Mouse (Mus musculus): ENCODE data around the gene Eml1.

Gene Eml1

DNA sequence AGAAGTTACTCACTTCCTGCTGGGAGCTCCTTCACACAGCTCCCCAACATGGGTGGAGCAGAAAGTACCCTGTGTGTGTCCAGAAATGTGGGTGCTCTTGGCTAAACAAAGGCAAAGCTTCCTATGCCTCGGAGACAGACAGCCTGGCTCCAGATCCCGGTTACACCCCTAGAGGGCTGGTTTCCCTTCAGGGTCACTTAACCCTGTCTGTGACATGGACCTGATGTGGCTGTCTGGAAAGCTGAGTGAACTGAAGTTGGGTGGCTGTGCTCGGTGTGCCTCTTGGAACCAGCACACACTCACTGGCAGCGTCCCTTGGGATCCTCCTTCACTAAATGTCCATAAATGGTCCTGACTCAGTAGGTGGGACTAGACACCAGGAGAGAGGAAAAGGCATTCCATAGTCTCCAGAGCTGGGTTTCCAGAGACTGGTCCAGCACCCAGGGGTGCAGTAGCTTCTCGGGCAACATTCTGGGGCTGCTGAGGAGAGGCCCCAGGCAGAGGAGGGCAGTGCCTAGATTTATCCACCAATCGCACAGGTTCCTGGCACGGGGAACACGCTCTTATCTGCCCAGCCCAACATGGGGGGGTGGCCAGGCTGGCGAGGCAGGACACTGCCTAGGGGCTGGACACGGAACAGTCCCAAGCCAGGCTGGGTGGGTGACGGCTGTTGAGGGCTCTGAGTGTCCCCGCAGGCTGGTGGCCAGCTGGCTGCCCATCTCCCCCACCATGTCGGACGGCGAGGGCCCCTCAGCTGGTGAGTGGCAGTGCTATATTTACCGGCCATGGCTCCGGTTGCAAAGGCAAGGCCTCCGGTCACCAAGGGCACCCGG is at the start of gene Eml1:
Eml1 (plus strand) TSS at position 362 of the 833 bp plus-strand sequence.
- DNase-seq: no peak

DNA sequence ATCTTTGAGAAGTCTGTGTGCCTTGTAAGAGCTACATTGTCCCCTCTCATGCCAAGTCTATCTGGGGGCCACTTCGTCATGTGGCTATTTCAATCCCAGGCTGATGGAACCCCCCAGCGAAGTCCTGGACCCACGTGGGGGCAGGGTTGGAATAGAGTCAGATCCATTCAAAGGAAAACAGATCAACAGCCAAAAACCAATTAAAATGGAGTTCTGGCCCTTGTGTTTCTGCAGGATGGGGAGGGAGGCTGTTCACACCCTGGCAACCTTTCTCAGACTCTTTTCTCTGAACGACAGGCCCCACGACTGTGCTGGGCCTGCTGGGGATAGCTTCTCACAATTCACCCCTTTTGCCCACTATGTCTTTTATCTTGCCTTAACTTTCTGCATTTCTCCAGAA is 44.4 kb upstream of the Eml1 start:
- DNase-seq: no peak

DNA sequence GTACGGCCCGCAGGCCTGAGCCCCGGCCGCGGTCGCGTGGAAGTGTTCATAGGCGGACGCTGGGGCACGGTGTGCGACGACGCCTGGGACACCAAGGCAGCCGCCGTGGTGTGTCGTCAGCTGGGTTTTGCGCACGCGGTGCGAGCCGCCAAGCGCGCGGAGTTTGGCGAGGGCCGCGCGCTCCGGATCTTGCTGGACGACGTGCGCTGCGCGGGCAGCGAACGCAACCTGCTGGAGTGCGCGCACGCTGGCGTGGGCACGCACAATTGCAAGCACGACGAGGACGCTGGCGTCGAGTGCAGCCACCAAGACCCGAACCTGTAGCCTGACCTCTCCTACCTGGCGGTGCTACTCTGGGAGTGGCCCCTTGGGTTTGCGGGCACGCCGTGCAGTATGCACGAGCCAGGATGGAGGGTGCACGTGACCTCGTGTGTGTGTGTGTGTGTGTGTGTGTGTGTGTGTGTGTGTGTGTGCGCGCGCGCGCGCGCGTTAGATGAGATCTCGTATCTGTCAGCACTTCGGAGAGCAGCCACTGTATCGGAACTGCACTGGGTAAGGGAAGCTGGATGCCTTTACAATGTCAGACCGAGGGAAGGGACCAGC is 42.8 kb upstream of the Eml1 start:
- no peak for DNase-seq

DNA sequence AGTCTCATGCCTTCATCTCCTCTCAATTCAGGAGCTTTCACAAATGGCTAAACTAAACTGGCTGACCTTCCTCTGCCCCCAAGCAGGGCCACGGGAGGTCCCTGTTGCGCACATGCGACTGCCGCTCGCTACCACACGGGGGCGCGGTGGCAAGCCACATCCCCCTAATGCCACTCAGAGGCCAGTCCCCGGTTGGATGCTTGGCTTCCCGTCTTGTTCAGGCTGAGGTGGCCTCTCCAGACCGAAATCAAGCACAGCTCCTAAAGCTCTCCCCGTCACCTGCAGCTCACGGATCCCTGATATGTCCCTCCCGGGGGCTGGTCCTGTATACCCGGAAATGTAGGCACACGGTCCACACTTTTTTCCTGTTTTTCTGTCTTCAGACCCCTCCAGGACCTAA is 37.7 kb upstream of the Eml1 start:
- DNase-seq: peak; percentile 85

DNA sequence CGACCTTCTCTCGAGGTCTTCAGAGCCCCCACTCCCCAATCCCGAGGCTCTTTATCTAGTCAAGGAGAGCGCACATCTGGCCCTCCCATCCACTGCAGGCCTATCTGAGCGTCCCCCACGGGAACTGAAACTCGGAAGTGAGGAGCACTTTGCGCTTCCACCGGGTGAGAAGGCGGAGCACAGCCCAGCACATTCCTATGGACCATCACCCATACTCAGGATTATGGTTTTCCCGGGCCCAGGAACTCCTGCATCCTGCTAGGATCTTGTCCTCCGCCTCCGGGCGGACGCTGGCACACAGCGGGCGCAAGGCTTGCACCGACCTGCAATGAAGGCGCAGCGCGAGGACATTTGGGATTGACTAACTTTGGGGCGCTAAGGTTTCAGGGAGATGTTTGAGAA is 37.3 kb upstream of the Eml1 start:
- no peak for DNase-seq

DNA sequence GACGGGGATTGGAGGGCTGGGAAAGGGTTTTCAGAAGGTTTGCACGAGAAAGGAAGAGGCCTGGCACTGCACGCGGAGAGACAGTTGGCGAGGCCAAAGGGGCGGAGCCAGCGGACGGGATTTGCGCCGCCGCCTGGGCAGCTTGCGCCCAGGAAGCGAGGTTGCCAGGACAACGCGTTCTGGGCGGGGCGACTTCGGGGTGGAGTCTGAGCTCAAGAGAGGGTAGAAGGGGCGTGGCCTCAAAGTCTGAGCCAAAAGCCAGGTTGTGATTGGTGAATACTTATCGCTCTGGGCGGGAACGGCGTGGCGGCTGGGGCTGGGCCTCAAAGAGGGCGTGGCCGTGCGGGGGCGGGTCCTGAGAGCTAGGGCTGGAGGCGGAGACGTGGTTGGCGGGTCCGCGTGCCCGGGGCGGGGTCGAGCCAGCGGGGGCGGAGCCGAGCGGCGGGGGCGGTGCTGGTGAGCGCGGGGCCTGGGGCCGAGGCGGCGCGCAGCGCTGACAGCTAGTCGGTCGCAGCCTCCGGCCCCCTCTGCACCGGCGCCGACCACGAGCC is 36.8 kb upstream of the Eml1 start, which contains the start of gene Cyp46a1:
Cyp46a1 (plus strand) TSS at position 487 of the 551 bp plus-strand sequence.
- peak; percentile 99 for DNase-seq

DNA sequence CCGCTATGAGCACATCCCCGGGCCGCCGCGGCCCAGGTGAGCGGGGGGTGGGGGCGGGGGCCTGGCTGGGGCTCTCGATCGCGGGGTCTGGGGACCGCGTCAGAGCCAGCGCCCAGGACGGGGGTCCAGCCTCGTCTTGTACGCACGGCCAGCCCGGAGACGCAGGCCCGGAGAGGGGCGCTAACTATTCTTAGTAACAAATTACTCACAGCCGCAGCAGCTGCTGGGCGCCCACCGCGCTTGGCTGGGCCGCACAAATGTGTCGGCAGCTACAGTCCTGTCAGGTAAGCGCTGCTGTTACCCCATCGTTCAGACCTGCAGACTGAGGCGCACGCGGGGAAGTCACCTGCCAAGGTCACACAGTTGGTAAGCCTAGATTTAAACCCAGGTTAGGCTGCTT is 36.2 kb upstream of the Eml1 start:
- DNase-seq: no peak

DNA sequence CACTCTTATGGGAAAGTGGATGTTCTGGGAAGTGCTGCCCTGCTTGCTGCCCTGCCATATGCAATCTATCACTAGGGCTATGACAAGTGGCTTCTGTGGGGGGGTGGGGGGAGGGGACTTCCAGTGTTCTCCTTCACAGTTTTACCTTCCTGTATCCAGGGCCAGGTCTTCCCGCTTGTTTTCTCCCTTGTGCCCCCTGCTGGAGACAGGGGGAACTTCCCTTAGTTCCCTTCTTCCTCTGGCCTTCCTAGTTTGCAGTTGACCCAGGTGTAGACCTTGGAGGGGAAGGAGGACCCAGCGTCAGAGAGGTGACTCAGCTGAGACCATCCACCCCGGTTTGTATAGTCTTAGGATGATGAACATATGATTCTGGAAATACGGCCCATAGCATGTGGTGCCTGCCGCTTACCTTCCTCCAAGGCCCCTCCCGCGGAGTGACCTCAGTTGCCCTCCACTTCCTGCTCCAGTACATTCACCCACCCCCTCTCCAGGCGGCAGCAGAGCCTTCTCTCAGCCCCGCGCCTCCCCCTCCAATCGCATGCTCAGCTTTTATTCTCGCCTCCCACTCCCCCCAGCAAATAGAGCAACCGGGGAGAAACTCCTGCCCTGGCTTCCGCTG is 32.1 kb upstream of the Eml1 start:
- DNase-seq: no peak

DNA sequence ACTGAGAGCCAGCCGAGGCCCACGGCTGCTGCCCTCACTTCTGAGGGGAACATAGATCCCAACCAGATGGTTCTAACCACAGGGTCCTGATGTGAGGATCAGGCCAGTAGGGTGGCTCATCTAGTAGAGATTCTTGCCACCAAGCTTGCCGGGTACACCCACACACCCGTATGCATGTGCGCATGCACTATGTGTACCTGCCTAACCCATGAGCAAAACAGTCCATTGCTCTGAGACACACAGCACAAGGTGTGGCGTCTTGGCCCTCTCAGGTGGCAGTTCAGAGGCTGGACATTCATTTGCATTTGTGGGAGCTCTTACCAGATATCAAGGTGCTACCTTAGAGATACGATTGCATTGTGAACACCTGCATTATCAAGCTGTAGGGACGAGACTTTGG is 22.6 kb upstream of the Eml1 start:
- DNase-seq: no peak

DNA sequence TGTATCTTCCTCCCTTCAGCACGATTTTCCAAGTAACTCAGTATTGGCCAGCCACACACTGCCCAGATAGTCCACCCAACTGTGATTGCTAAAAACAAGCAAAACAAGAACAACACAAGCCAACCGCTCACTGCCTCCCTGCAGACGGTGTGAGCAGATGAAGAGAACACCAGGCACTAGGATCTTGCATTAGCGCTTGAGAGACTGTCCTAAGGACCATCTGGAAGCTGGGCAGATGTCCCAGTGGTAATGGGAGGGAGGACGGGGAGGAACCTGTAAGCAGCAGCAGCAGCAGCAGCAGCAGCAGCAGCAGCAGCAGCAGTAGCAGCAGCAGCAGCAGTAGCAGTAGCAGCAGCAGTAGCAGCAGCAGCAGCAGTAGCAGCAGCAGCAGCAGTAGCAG is 21.7 kb upstream of the Eml1 start:
- DNase-seq: no peak

DNA sequence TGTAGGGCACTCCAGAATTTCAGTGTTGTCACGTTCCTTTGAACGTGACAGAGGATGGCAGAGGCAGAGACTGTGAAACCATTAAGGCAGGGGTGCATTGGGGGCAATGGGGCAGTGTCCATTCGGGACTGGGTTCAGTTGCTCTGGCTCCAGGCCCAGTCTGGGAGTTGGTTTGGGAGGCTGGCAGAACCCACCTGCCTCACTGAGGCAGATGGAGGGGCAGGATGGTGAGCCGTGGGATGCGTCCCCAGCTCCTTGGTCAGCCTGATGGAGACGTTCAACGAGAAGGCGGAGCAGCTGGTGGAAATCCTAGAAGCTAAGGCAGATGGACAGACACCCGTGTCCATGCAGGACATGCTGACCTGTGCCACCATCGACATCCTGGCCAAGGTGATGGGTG is 19.8 kb upstream of the Eml1 start:
- no peak for DNase-seq

DNA sequence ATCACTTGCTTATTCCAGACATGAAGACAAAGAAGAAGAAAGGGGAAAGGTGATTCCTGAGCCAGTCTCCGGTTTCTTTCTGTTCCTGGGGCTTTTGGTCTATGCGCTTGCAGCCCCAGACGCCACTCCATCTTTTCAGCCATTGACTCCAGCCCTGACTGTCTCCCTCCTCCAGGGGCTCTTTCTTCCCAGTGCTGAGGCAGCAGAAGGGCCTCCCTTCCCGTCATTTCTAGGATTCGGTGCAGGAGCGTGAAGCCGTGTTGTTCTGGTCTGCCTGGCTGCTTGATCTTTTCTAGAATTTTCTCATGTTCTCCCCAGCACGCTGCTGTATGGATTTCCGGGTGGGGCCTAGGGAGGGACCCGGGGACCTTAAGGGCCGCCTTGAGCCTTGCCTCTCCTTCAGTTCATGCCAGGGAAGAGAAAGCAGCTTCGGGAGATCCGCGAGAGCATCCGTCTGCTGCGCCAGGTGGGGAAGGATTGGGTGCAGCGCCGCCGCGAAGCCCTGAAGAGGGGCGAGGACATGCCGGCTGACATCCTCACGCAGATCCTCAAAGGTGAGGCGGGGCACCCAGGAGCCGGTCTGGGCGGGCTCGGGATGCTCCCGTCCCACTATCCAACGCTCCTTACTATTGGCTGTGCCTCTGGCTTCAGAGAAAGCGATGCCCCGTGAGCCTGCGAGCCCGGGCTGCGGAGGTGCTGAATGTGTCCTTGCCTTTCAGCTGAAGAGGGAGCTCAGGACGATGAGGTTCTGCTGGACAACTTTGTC is 18.2 kb upstream of the Eml1 start:
- DNase-seq: no peak

DNA sequence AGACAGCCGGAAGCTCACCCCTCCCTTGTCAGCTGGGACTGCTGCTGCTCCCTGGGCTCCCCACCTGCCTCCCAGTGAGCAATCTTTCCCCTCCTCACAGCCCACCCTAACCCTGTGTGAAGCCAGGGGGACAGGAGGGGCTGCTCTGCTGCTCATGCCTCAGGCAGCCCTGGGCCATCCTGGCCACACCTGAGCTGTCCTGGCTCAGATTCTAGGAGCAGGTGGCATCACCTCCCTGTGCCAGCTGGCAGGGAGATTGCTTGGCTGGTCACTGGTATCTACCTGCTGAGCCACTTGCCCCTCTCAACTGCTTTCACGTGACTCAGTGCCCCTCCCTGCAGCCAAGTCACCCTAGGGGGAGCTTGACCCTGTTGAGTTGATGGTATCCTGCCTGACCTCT is 16.5 kb upstream of the Eml1 start:
- DNase-seq: peak; percentile 91

DNA sequence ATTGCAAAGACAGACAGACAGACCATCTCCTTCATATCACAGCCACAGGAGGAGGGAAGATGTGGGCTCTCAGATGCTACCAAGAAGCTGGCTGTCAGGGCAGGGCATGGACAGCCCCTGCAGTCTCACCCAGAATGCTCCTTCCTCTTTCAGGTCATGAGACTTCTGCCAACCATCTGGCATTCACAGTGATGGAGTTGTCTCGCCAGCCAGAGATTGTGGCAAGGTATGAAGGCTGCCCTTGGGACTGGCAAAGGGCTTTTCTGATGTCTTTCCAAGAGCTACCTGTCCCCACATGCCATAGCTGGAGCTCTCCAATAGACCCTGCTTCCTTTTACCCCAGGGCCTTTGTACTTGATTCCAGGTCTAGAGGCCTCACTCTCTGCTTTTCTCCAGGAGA is 15.5 kb upstream of the Eml1 start:
- DNase-seq: peak; percentile 73

DNA sequence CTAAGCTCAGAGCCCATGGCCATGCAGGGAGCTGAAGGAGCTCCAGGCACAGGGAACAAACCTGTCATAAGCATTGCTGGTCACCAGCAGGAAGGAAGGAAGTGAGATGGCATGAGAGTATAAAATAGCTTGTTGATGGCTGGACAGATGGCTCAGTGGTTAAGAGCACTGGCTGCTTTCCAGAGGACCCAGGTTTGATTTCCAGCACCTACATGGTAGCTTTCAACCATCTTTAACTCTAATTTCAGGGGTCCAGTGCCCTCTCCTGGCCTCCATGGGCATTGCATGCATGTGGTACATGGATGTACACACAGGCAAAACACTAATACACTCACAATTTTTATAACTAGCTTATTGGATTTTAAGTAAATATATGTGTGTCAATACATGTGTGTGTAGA is 14.8 kb upstream of the Eml1 start:
- no peak for DNase-seq

DNA sequence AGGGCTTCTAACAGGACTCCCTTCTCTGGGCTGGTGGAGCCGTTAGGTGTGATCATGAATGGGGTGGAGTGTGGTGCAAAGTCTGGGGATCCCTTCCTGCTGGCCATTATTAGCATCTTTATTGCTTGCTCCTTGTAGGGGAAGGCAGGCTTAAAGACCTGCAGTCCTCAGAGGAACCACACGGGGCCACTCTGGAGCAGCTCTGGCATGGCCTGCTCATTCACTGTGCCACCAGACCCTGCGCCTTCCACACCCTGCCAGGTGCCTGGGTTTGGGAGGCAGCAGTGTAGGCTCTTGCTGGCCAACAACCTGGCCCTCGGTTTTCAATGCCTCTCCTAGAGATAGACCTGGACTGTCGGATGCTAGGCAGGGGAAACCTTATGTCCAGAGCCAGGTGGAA is 7.0 kb upstream of the Eml1 start:
- DNase-seq: peak; percentile 95

DNA sequence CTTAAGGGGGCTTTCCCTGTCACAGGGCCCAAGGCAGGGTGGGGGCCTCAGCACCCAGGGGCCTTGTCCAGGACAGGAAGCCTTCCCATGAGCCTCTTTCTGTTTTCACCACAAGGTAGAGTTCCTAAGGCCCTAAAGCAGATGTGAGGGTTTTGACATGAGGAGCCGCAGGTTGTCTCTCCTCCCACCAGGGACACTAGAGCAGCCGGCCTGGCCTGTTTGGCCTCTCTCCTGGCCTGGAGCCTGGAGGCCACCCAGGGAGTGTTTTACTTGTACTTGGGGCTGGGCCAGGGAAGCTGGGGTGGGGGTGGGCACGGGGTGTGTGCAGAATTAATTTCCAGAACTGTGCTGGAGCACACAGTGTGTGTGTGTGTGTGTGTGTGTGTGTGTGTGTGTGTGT is 5.4 kb upstream of the Eml1 start:
- no peak for DNase-seq

DNA sequence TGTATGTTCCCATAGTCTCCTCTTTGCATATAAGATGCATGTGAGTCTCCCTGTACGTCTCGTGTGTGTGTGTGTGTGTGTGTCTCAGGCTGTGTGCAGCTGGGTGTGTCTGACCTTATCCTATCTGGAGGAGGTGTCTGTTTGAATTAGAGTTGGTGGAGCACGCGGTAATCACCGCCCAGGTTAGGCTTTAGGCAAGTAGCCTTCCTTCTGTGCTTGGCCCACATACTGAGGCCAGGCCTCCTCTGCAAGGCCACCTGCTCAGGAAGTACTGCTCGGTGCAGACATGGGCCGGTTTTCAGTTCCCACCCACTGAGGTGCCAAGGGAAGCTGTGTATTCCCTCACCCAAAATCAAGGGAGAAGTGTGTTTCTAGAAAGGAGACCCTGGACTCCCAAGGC is 4.9 kb upstream of the Eml1 start:
- DNase-seq: no peak

DNA sequence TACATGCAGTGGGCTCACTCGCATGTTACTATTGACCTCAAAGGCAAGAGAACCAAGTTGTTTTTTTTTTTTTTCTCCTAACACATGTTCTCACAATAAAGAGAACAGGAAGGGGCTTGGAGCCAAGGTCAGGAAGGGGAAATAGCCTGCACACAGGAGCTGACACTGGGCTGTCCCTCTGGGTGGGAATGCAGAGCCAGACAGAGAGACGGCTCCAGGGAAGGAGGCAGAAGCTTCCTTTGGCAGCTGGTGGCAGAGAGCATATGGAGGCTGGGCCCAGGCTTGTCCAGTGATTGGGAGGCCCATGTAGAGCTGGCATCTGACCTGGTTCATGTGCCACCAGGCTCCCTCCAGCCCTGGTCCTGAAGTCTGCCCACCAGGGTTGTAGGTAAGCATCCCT is 2.8 kb upstream of the Eml1 start:
- DNase-seq: no peak

DNA sequence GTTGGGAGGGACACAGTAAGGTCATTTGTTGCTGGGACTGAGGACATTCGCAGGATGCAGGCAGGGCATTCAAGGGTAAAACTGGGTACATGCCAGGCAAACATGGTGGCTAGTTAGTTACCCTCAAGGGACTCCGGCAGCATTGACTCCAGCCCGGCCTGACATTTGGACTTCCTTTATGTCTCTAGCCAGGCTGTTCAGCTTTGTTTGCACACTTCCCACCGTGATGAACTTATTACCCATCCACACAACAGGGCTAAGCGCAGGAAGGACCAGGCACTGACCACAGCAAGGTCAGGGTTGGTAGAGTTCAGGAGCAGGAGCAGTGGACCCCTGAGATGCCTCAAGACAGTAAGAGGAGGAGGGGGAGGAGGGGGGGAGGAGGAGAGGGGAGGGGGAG is 1.8 kb upstream of the Eml1 start:
- no peak for DNase-seq

DNA sequence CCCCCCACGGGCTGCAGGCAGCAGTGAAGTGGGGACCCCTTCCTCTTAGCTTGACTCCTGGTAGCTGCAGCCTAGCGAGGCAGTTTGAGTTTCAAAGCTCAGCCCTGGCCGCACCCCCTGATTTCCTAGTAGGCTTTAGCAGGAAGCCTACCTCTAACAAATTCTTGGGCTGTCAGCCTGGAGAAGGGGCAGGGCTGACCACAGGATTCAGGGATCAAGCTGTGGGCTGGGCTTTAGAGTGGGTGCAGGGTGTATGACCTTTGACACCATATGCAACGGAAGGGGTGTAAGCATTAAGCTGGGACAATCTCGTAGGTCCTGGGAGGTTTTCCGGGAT is 640 bp downstream of the Eml1 start:
- no peak for DNase-seq

DNA sequence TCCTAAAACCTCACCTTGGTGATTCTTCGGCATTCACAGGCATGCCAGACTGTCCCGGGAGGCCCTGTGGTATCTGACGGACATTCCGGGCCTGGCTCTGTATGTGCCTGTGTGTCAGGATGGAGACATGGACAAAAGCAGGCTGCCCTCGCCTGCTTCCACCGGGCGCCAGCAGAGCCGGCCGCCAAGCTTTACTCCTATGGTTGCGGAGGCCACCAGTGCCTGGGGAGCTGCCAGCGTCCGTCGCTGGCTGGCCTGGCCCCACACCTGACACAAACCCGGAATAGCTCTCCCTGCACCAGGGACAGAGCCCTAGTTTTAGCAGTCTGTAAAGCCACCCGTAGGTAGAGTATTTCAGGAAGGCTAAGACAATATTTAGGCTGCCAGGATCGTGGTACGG is 1.5 kb downstream of the Eml1 start:
- DNase-seq: peak; percentile 71

DNA sequence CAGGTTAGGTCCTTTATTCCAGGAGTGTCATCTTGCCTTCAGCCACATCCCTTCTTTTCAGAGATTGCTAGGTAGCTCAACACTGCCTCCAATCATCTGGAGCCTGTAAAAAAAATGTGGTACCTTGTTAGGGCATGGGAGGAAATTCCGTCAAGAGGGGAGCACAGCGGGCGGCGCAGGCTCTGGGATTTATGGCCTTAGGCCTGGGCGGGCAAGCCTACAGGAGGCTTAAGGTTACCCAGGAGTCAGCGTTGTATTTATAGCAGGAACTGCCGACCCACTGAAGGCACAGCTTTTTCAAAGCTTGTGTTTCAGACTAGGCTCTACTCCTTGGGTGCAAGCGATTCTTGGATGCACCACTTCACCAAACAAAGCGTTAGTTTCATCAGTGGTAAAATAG is 2.9 kb downstream of the Eml1 start:
- no peak for DNase-seq
